Mouse (Mus musculus) stomach, embryonic 14.5 days (tissue): ENCODE measurements at regions not wholly inside any gene's neighbourhood (a gene's known extent, or its start where the extent isn't known, plus 50 kb on each side); places are given as distances from the start of the nearest gene placed in this dataset.
A peak's percentile ranks its signal among the peaks of the same experiment; 100 is the strongest.

ENCODE experiments used
- ATAC-seq: fragments of 200-750 bp; cut with Nextera tagmentation; 2 replicates; pipeline ENCODE4 v1.8.0; 2017; ENCODE audit warnings: low read depth, moderate TSS enrichment; ENCODE audit not compliant: insufficient number of reproducible peaks, insufficient read depth, low FRiP score
- H3K27ac ChIP-seq: fragments of 300-500 bp; sonication (generic); 2 replicates; pipeline ENCODE4 v1.5.1; 2014; ENCODE audit warnings: mild to moderate bottlenecking, low read length, moderate library complexity, mixed read lengths
- H3K27me3 ChIP-seq: fragments of 300-500 bp; sonication (generic); 2 replicates; pipeline ENCODE4 v1.6.1; 2014; ENCODE audit warnings: low read length, control low read depth, mixed read lengths; ENCODE audit not compliant: control insufficient read depth, insufficient read depth
- H3K36me3 ChIP-seq: fragments of 300-500 bp; sonication (generic); 2 replicates; pipeline ENCODE4 v1.6.1; 2014; ENCODE audit warnings: mild to moderate bottlenecking, control low read depth, low read length, moderate library complexity, mixed read lengths; ENCODE audit not compliant: control insufficient read depth, insufficient read depth
- H3K4me1 ChIP-seq: fragments of 300-500 bp; sonication (generic); 2 replicates; pipeline ENCODE4 v1.6.1; 2014; ENCODE audit warnings: low read length, control low read depth, mixed read lengths; ENCODE audit not compliant: control insufficient read depth, insufficient read depth
- H3K4me2 ChIP-seq: fragments of 300-500 bp; sonication (generic); replicated peaks from 2 replicates; pipeline ENCODE4 v1.6.1; 2014; ENCODE audit warnings: low read depth, low read length, control low read depth
- H3K4me3 ChIP-seq: fragments of 300-500 bp; sonication (generic); 2 replicates; pipeline ENCODE4 v1.5.1; 2014; ENCODE audit warnings: low read depth, low read length, control low read depth
- H3K9ac ChIP-seq: fragments of 300-500 bp; sonication (generic); replicated peaks from 2 replicates; pipeline ENCODE4 v1.6.1; 2014; ENCODE audit warnings: low read depth, mild to moderate bottlenecking, control low read depth, low read length, moderate library complexity, mixed read lengths
- H3K9me3 ChIP-seq: fragments of 300-500 bp; sonication (generic); 2 replicates; pipeline ENCODE4 v1.6.1; 2016; ENCODE audit warnings: low read depth, low read length, control low read depth; ENCODE audit not compliant: control insufficient read depth
- WGBS: fragments of 180-500 bp; shearing (Covaris S2); extraction: QIAGEN DNeasy Blood & Tissue Kit; methylation state at CpG from one replicate; pipeline ENCODE4 v1.1.7; 2014; 5-methylcytosine and 5-hydroxymethylcytosine counted together

- Histone ChIP-seq H3K4me2 (no peak overlapping the region), H3K9me3 (no peaks in the 10 kb centered on the region), H3K4me3 (no peak overlapping the region), H3K9ac (no peak overlapping the region), H3K27ac (no peak overlapping the region), H3K27me3 (no peaks in the 10 kb centered on the region), H3K4me1 (no peaks in the 10 kb centered on the region), H3K36me3 (no peaks in the 10 kb centered on the region)
- 89% methylated on average over 10 of the region's 10 CpGs for WGBS
- ATAC-seq = no peak
Observed at GRCm38 (mm10) chr1:16809370-16810150, 716.4 kb upstream of the 4930444P10Rik start.

GRCm38 (mm10) chr1:16798292-16798691, 705.2 kb upstream of the 4930444P10Rik start:
- no peaks in the 10 kb centered on the region for H3K9me3 ChIP-seq
- no peak overlapping the region for H3K9ac ChIP-seq
- H3K4me1 ChIP-seq = no peaks in the 10 kb centered on the region
- peak; percentile 76 for ATAC-seq
- H3K27ac ChIP-seq = no peak overlapping the region
- WGBS = 78% methylated on average over 6 of the region's 6 CpGs
- no peaks in the 10 kb centered on the region for H3K27me3 ChIP-seq
- H3K4me2 ChIP-seq = no peak overlapping the region
- no peaks in the 10 kb centered on the region for H3K36me3 ChIP-seq
- no peak overlapping the region for H3K4me3 ChIP-seq

- H3K4me1 ChIP-seq = no peaks in the 10 kb centered on the region
- no peaks in the 10 kb centered on the region for H3K9me3 ChIP-seq
- H3K9ac ChIP-seq = no peak overlapping the region
- H3K36me3 ChIP-seq = no peaks in the 10 kb centered on the region
- WGBS = 64% methylated on average over 1 of the region's 1 CpGs
- no peak overlapping the region for H3K4me2 ChIP-seq
- H3K4me3 ChIP-seq = no peak overlapping the region
- ATAC-seq = no peak
- no peak overlapping the region for H3K27ac ChIP-seq
- no peaks in the 10 kb centered on the region for H3K27me3 ChIP-seq
Observed at GRCm38 (mm10) chr1:16796449-16796848, 703.3 kb upstream of the 4930444P10Rik start.

GRCm38 (mm10) chr1:16790733-16791309, 697.7 kb upstream of the 4930444P10Rik start:
- no peaks in the 10 kb centered on the region for H3K27me3 ChIP-seq
- WGBS = 88% methylated on average over 4 of the region's 4 CpGs

GRCm38 (mm10) chr1:16779791-16780190, 686.7 kb upstream of the 4930444P10Rik start:
- no peak overlapping the region for H3K27ac ChIP-seq
- 68% methylated on average over 1 of the region's 1 CpGs for WGBS
- H3K9me3 ChIP-seq = no peaks in the 10 kb centered on the region
- H3K4me3 ChIP-seq = no peak overlapping the region
- no peak overlapping the region for H3K4me2 ChIP-seq
- H3K36me3 ChIP-seq = no peaks in the 10 kb centered on the region
- H3K4me1 ChIP-seq = no peaks in the 10 kb centered on the region
- H3K27me3 ChIP-seq = no peaks in the 10 kb centered on the region
- no peak overlapping the region for H3K9ac ChIP-seq
- ATAC-seq = no peak

More at GRCm38 (mm10) chr1:16790733-16791309, 697.7 kb upstream of the 4930444P10Rik start:
- Histone ChIP-seq H3K4me1 (no peaks in the 10 kb centered on the region), H3K36me3 (no peaks in the 10 kb centered on the region), H3K27ac (no peak overlapping the region), H3K4me3 (no peak overlapping the region), H3K4me2 (no peak overlapping the region), H3K9ac (no peak overlapping the region), H3K9me3 (no peaks in the 10 kb centered on the region)
- no peak for ATAC-seq

- Histone ChIP-seq H3K9me3 (no peaks in the 10 kb centered on the region), H3K4me2 (no peak overlapping the region), H3K4me3 (no peak overlapping the region), H3K9ac (no peak overlapping the region), H3K36me3 (no peaks in the 10 kb centered on the region), H3K27ac (no peak overlapping the region), H3K27me3 (no peaks in the 10 kb centered on the region), H3K4me1 (no peaks in the 10 kb centered on the region)
- 86% methylated on average over 1 of the region's 1 CpGs for WGBS
- ATAC-seq = no peak
Observed at GRCm38 (mm10) chr1:16760951-16761350, 667.8 kb upstream of the 4930444P10Rik start.
